Mouse (Mus musculus) B cell, adult 2 months (primary cell): ENCODE data around the gene B130006D01Rik.

ENCODE experiments used
- DNase-seq, 2 experiments: peaks; one replicate each; pipeline ENCODE4 v3.0.0; 2022

Gene B130006D01Rik

DNA sequence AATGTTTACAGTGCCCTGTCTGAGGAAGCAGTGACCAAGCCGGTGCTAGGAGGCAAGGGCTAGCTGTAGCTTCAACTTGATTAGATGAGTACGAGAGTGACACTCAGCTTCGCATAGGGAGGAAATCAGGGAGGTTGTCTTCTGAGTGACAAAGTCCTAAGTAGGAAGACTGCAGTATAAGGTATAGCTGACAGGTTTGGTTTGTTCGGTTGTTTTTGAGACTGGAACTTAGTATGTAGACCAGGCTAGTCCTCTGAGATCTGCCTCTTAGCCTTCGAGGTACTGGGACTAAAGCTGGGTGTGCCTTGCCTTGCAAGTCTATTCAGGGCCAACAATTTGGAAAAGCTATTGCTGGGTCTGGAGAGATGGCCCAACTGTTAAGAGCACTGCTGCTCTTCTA lies at the start of gene B130006D01Rik:
B130006D01Rik (plus strand) TSS at position 301 of the 400 bp plus-strand sequence.
- no peak for DNase-seq

DNA sequence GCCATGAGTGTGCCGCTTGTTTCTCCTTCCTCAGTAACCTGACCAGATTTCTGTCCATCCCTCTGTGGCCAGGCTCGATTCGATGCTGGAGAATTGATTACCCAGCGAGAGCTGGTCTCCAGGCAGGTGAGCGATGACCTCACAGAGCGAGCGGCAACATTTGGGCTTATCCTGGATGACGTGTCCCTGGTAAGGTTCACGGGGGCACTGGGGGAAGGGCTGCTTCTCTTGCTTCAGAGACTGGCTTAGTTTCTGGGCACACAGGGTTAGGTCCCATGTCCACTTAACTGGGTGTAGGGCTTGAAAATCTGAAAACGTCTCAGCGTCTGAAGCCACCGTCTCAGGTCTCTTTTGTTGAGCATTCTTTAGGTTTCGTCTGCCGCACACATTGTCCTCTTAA lies 47.9 kb upstream of the B130006D01Rik start:
- DNase-seq, result no peak

DNA sequence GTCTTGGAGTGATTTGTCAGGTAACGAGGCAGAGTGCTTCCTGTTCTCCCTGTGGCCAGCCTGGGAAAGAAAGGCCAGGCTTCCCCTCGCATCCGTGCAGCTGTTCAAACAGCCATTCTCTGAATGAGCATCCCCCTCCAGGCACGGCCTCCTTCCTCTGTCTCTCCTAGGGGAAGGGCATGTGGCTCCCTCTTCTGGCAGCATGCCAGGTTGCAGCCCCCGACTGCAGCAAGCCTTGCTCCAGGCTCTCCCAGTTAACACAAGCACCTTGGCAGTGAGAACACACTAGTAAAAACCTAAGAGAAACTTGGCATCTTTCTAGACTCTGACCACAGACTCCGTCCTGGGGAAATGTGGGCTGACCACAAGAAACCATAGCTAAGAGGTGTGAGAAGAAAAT lies 47.1 kb upstream of the B130006D01Rik start:
- DNase-seq, result peak; percentile 79 to 80

DNA sequence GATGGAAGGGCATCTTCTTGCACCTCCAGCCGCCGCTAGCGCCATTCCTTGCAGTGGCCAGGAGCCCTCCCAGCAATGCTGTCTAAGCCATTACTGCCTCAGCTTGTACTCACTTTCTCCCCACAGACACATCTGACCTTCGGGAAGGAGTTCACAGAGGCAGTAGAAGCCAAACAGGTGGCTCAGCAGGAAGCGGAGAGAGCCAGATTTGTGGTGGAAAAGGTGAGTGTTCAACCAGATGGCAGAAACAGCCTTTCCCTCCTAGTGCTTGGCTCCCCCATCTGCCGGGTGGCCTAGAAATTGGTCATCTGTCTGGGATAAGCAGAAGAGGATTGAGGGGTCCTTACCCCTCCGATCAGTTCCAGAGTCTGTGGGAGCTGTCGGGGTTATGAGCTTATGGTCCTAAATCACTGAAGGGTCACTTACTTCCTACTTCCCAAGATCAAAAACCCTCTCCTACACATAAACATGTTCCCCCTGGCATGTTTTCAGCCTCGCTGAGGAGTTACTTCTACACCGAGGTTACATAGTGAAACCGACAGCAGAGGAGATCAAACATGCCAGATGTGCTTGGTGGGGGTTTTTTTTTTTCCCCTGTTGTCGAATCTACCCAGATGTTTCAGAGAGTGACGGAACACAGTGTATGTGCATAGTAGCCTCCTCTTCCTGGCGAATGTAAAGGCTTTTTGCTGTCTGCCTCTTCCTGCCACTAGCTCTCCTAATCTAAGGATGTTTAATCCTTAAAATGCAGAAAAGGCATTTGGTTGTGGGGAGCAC lies 45.3 kb upstream of the B130006D01Rik start:
- DNase-seq, result no peak

DNA sequence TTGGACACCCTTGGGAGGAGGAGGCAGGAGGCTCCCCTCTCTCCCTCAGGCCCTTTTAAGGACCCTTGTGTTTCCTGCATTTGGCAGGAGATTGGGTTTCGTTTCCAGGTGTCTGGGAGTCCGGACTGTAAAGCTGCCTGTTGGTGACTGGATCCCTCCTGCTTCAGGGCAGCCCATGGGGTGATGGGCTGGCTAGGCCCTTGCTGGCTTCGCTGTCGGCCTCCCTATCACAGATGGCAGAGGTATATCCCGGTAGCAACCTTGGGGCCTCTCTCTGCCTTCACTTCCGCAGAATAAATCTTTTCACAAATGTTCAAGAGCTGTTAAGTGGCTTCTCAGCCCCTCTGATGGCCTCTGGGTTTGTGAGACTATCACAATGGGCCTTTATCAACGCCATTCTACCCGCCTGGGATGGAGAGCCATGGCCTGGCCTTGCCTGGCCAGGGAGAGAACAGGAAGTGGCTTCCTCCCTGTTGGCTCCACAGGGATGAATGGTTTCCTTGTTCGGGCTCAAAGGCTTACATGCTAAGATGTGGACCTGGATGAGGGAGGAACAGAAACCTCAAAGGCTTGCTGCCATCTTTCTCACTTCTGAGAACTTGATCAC lies 41.3 kb upstream of the B130006D01Rik start:
- DNase-seq, result no peak

DNA sequence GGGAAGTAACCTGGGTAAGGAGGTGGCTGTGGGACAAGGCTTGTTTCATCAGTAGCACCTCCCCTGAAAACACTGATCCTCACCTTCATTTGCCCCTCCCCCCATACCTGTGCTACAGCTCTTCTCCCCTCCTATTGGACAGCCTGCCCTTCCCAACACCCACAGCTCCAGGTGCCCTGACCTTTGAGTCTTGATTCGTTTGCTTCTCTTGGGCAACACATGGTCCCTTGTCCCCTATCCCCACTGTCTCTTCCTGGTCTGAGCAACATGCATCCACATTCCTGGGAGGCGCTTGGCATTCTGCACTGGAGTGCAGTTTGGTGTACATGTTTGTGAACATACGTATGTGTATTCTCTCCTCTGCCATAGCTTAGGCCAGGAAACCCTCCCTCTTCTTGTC lies 40.4 kb upstream of the B130006D01Rik start:
- no peak for DNase-seq

DNA sequence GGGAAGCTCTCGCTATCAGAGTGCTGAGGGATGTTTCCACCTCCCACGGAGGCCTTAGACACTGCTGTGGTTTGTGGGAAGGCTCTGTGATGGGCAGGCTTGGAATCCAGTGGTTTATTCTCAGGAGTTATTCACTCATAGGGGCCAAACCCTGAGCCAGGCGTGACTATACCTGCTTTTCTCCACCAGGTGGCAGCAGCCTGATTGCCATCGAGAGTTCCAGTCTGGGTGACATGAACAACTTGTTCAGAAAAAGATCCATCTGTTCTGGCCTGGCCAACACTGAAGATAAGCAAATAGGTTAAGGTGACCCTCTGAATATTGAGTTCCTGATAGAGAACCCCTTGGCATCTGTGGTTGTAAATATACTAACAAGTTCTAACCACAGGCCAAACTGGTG lies 37.4 kb upstream of the B130006D01Rik start:
- peak; percentile 83 to 85 for DNase-seq

DNA sequence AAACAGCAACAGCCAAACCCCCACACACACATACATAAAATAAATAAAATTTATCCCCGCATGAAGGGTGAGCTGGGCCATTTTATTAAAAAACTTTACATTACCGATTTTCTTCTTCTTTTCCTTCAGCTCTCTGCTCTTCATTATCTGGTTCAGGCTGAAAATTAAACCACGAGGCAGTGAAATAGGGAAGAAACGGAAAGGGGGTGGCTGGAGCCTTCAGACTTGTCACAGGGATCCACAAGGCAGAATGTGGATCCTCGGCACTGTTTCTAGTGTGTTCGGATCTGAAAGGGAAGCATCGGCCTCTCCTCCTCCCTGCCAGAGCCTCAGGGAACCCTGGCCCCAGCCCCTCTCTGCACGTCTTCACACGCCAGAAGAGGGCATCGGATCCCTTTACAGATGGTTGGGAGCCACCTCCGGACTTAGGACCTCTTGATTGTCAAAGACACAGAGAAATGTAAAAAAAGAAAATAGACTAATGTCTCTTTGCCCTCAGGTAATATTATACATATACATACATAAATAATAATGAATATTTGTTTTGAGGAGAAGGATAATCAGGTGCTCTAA lies 36.2 kb upstream of the B130006D01Rik start:
- no peak for DNase-seq

DNA sequence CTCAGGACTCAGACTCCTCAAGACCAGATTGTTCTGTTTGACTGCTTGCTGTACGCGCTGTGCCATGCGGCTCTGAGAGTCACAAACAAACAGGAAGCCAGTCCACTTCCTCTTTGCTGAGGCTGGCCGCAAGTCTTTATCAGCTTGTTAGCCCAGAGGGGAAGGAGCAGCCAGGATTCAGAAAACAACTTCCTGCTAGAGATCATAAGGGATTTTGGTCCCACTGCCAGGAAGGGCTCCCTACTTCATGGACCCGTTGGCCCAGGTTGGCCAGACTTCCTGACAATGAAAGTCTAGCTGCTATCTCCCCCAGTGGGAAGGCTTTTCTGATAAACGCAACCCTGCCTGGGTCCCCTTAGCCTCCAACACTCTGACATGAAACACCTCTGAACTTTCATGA lies 34.9 kb upstream of the B130006D01Rik start:
- DNase-seq, result peak; percentile 71 to 74

DNA sequence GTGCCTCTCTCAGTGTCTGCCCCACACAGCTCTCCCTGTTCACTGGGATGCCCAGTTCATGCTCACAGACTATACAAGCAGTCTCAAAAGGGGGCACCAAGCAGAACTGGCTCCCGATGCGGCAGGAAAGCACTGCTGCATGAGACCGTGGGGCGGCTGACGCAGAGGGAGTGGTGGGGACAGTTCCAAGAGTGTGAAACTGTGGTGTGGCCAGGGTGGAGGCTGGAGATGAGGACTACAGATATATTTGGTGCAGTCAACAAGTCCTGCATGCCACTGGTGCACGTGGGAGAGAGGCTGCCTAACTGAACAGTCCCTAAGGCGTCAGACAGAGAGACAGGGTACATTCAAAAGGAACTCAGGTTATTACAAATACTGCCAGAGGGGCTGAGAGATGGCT lies 34.4 kb upstream of the B130006D01Rik start:
- DNase-seq, result peak in 1 of 2 experiments; percentile 46

DNA sequence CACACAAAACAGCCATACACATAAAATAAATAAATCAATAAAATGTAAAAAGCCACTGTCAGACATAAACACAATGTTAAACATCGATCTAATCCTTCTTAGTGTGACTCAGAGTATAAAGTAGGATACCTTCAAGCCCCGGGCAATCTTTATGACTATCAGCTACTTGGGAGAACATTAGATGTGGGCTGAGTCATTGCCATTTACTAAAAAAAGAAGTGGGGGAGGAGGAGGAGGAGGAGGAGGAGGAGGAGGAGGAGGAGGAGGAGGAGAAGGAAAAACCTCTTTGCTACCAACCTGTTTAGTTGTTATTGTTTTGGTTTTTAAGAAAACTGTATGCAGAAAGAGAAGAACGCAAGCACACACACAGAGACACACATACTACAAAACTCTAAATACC lies 33.8 kb upstream of the B130006D01Rik start:
- DNase-seq, result no peak

DNA sequence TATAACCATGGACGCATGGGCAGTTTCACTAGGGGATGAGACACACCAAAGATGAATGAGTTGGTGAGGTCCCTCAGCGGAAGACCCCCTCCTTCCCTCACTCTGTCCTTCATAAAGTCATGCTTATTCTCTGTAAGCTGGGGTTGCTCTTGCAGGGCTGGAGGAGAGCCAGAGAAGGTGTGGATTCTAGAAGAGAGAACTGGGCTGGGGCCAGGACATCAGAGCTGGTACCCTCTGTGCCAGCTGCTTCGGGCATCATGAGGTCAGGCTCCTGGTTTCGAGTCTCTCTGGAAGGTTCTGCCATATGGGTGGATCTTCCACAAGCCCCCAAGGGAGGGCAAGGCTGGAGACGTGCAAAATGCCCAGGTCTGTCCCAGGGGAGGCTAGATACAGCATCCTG lies 24.8 kb upstream of the B130006D01Rik start:
- DNase-seq, result no peak

DNA sequence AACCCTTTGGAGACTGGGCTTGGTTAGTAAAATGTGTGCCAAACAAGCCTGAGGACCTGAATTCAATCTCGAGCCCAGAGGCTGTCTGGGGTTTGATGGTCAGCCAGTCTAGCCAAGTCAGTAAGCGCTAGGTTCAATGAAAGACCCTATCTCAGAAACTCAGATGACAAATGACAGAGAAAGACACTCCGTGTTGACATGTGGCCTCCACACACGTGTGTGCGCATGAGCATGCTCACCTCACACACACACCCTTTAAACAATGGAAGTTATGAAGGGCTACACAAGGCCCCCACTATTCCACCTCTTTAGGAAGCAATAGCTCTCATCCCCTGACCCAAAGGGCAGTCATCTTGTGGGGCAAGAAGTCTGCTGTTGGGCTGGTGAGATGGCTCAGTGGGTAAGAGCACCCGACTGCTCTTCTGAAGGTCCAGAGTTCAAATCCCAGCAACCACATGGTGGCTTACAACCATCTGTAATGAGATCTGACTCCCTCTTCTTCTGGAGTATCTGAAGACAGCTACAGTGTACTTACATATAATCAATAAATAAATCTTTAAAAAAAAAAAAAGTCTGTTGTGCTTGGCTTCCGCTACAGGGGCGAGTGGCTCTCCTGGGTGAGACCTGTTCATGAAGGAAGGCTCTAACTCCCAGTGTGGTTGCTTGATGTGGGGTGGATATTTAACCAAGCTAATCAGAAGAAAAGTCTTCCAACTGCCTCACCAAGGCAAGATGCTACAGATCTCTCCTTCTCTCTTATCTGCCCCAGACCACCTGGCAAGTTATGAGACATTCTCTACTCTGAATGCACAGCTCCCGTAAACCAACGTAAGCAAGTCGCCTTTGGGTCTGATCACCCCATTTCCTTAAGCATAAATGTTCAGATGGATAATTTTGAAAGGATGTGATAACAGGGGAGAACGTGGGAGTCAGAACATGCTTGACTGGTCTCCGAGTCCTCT lies 22.3 kb upstream of the B130006D01Rik start:
- no peak for DNase-seq

DNA sequence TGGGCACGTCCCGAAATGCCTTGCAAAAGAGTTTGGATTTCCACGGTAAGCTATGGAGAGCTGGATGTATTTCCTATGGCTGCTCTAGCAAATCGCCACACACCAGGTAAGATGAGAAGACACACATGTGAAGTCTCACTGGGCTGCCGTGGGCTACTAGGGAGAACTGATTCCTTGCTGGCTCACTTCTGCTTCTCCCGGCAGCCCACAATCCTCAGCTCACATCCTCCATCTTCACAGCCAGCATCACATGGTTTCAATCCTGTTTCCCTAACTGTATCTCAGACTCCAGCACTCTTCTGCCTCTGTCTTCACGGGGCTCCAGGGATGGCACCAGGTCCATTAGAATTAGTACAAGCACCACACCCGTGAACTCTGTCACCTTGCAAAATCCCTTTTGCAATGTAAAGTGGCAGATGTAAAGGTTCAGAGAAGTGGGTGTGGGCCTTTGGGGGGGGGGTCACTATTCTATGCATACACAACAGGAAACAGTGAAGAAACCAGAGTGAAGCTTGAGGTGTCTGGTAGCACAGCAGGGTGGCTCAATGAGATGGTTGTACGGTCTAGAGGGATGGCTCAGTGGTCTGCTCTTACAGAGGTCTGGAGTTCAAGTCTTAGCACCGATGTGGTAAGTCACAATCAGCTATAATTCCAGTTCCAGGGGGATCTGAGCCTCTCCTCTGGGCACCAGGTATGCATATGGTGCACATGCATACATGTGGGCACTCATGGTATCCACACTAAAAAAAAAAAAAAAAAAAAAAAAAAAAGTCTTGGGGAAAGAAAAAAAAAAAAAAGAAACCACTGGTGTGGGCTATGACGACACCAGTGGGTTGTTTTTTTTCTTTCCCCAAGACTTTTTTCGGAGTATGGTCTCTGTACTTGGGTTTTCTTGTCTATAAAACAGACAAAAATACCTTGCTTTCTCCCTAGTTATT lies 19.1 kb upstream of the B130006D01Rik start:
- DNase-seq, result no peak

DNA sequence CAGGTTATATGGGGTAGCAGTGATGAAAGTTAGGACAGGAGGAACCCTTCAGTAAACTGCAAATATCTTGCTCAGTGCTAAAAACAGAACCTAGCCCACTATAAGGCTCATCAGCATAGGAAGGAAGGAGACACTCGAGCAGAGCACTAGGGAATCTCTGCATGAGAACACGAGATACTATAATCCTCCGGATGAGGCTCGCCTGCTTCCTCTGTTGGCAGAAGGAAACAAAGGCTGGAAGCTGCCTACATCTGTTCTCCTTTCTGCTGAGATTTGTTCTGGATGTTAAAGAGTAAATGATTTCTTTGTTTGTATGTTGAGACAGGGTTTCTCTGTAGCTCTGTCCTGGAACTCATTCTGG lies 18.4 kb upstream of the B130006D01Rik start:
- DNase-seq, result no peak

DNA sequence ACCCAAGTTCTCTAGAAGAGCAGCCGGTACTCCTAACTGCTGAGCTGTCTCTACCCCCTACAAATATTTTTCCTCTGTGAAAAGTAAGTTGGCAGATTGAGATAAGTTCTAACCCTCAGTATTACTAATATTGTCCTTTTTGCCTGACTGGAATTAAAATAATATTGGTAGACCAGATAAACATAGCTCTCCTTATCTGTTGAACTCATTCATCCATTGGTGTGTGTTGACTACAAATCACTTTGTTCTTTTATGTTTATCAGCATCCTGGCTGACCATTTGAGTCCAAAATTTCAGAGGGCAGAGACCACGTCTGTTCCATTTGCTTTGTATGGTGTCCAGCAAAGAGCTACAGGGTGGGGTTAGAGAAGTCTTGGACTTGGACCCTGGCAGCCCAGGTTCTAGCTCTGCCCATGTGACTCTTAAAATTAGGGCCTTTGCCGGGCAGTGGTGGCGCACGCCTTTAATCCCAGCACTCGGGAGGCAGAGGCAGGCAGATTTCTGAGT lies 13.8 kb upstream of the B130006D01Rik start:
- no peak for DNase-seq

DNA sequence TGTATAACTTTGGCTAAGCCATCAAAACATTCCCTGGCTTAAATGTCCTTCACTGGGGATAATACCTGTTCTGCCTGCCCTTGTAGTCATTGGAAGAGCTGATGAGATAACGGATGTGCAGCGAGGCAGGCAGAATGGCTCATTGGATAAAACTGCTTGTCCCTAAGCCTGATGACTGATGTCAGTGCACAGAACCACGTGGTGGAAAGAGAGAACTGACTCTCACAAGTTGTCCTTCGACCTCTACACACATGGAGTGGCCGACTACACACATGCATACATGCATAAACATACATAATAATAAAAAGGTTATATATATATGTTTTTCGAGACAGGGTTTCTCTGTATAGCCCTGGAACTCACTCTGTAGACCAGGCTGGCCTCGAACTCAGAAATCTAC lies 12.9 kb upstream of the B130006D01Rik start:
- no peak for DNase-seq

DNA sequence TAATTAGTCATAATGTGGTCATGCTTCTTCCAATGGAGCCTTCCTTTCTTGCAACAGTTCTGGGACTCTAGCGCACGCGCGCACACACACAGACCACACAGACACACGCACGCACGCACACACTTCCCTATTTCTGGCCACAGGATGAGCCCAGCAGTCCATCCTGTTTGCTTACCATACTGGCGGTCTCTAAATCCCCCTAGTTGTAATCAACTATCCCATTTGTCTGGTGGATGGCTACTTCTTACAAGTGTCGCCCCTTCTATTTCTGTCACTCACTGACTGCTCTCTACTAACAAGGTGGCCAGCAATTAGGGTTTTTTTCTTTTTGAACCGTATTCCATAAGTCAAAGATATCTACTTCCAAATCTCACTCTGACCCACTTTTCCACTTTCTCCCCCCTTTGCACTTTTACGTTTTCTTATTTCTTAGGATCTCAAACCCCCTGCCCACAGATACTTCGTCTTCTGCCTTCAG lies 11.3 kb upstream of the B130006D01Rik start:
- peak in 1 of 2 experiments; percentile 55 for DNase-seq

DNA sequence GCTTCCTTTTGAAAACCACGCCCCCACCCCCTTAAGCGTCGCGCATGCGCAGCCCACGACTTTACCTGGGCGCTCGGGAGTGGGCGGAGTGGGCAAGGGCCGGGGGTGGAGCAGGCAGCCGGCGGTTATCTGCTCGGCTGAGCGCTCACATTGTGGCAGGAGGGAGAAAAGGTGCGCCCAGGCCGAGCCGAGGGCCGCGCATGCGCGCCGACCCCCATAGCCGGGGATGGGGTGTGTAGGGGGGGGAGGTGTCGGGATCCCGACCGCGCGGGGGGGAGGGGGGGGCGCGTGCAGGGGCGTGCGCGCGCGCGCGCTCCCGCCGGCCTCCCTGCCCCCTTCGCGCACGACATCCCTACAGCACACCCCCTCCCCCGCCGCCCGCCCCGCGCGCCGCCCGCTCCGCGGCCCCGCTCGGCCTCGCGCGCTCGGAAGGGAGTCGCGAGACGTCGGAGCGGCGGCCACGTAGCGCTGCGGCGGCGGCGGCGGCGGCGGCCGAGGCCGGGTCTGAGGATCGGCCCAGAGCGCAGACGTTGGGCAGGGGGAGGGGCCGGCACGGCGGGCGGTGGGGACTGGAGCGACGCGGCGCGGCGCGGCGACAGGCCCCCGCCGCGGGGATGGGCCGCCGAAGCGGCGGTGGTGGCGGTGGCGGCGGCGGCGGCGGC lies 10.7 kb upstream of the B130006D01Rik start, which contains the start of gene Zfp652:
Zfp652 (plus strand) TSS at position 111 of the 662 bp plus-strand sequence.
- peak; percentile 93 to 95 for DNase-seq

DNA sequence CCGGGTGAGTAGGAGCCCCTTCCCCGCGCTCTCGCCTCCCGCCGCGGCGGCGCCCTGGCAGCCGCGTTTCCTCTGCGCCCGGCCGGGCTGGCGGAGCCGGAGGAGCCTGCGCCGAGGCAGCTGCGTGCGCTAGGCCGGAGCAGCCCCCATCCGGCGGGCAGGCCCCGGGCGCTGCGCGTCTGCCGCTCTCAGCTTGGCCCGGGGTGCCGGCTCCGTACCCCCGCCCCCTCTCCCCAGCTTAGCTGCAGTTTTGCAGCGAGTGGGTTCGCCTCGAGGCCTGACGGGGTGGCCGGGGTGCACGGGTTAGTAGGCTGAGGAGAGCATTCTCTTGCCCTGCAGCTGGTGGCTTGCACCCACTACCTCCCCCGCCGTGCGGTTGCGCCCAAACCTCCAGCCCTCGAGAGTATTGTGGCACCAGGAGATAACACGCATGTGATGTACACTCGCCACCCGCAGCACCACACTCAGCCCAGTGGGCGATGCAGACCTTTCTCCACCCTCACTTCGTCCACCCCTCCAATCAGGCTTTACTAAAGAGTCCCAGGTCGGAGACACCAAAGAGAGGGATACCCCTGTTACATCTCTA lies 10.1 kb upstream of the B130006D01Rik start:
- DNase-seq, result peak; percentile 70 to 76
